ENCODE assay signal across 7 mouse cellular contexts in genomic region chr14:30671986-30672312, GRCm38 (mm10). TPM values are rescaled to one million over a fixed set of nuclear protein-coding genes. Genes with fewer than 3 reads are reported as not detected.
DNase-seq lines count a peak whose midpoint lies in the region; ATAC-seq lines count a peak whose summit lies in the region.

No protein-coding gene starts in this region.

- WGBS in embryonic facial prominence, embryonic 10.5 days: 11% methylated on average over 3 of the region's 3 CpGs
- 10% methylated on average over 3 of the region's 3 CpGs for WGBS in limb, embryonic 11.5 days
- WGBS in midbrain, embryonic 14.5 days: 8% methylated on average over 3 of the region's 3 CpGs

- H3K4me3 ChIP-seq in embryonic facial prominence, embryonic 10.5 days: no peak overlapping the region
- no peak overlapping the region for H3K4me3 ChIP-seq in limb, embryonic 11.5 days (ENCODE audit: low read depth, low read length)
- no peak overlapping the region for H3K4me3 ChIP-seq in midbrain, embryonic 14.5 days (replicated peaks; ENCODE audit: low read depth, low read length)

- no peaks in the 10 kb centered on the region for H3K27me3 ChIP-seq in embryonic facial prominence, embryonic 10.5 days (replicated peaks; ENCODE audit: low read depth, poor library complexity, severe bottlenecking)
- no peaks in the 10 kb centered on the region for H3K27me3 ChIP-seq in limb, embryonic 11.5 days (ENCODE audit: control insufficient read depth, insufficient read depth, low read length)
- no peaks in the 10 kb centered on the region for H3K27me3 ChIP-seq in midbrain, embryonic 14.5 days (ENCODE audit: control insufficient read depth, insufficient read depth, low read length)

- H3K27ac ChIP-seq in embryonic facial prominence, embryonic 10.5 days (replicated peaks): no peak overlapping the region
- H3K27ac ChIP-seq in limb, embryonic 11.5 days (replicated peaks; ENCODE audit: low read depth, low read length): no peak overlapping the region
- no peak overlapping the region for H3K27ac ChIP-seq in midbrain, embryonic 14.5 days (replicated peaks; ENCODE audit: low read depth, low read length)

- no peak overlapping the region for H3K4me2 ChIP-seq in limb, embryonic 11.5 days (ENCODE audit: low read depth, severe bottlenecking)
- no peak overlapping the region for H3K4me2 ChIP-seq in midbrain, embryonic 14.5 days (ENCODE audit: low read length)

- peak; percentile 86 for ATAC-seq in limb, embryonic 11.5 days (ENCODE audit: insufficient number of reproducible peaks, low FRiP score, low TSS enrichment, low read depth)
- ATAC-seq in midbrain, embryonic 14.5 days (ENCODE audit: low FRiP score, low TSS enrichment): peak; percentile 37

- no peaks in the 10 kb centered on the region for H3K9me3 ChIP-seq in embryonic facial prominence, embryonic 10.5 days
- no peaks in the 10 kb centered on the region for H3K9me3 ChIP-seq in limb, embryonic 11.5 days (ENCODE audit: control insufficient read depth, low read length)
- no peaks in the 10 kb centered on the region for H3K9me3 ChIP-seq in midbrain, embryonic 14.5 days (ENCODE audit: control insufficient read depth, low read length)

- H3K9ac ChIP-seq in limb, embryonic 11.5 days (ENCODE audit: low read length): no peak overlapping the region
- H3K9ac ChIP-seq in midbrain, embryonic 14.5 days (replicated peaks; ENCODE audit: low read length): no peak overlapping the region

- H3K4me1 ChIP-seq in embryonic facial prominence, embryonic 10.5 days: no peaks in the 10 kb centered on the region
- H3K4me1 ChIP-seq in limb, embryonic 11.5 days (ENCODE audit: control insufficient read depth, insufficient read depth, low read length): no peaks in the 10 kb centered on the region
- no peaks in the 10 kb centered on the region for H3K4me1 ChIP-seq in midbrain, embryonic 14.5 days (ENCODE audit: control insufficient read depth, insufficient read depth, low read length)

- peak; percentile 92 for DNase-seq in adrenal gland, postnatal 10 days
- DNase-seq in embryonic facial prominence, embryonic 10.5 days (ENCODE audit: low spot score): peak; percentile 86
- DNase-seq in heart, adult 11 months: peak; percentile 97
- DNase-seq in kidney, adult 18-20 months: peak; percentile 89
- peak; percentile 92 for DNase-seq in limb, embryonic 11.5 days (ENCODE audit: low spot score)
- peak; percentile 93 for DNase-seq in midbrain, embryonic 14.5 days
- DNase-seq in spleen, adult 18-20 months: peak; percentile 76 to 88

- H3K36me3 ChIP-seq in embryonic facial prominence, embryonic 10.5 days (replicated peaks): peaks cover 88% of the 10 kb centered on the region
- peaks cover 4% of the 10 kb centered on the region; the same call in 1 of the 2 replicates for H3K36me3 ChIP-seq in limb, embryonic 11.5 days (ENCODE audit: control insufficient read depth, insufficient read depth, low read length)
- peaks cover 54% of the 10 kb centered on the region for H3K36me3 ChIP-seq in midbrain, embryonic 14.5 days (ENCODE audit: control insufficient read depth, insufficient read depth, low read length)

RNA-seq across cellular contexts. Expression of gene Rft1, which starts 17.8 kb away (rescaled TPM):
- 10 to 100 TPM; 21.2 to 24.2 TPM for total RNA-seq in adrenal gland, postnatal 10 days (2021)
- polyA plus RNA-seq in embryonic facial prominence, embryonic 10.5 days (2016; fragmentation: Nextera tagmentation; extraction: Ambion mirVana): 15.5 and 15.7 TPM in 2 replicates
- 17.5 and 19.0 TPM in 2 replicates for polyA plus RNA-seq in limb, embryonic 11.5 days (2014; fragmentation: Nextera tagmentation; extraction: Ambion mirVana)
- 7.7 and 10.3 TPM in 2 replicates for polyA plus RNA-seq in midbrain, embryonic 14.5 days (2014; fragmentation: Nextera tagmentation; extraction: Ambion mirVana)

RNA-seq across cellular contexts. Expression of gene Sfmbt1, which starts 42.7 kb away (rescaled TPM):
- total RNA-seq in adrenal gland, postnatal 10 days (2021): 10 to 100 TPM; 24.9 to 25.5 TPM
- polyA plus RNA-seq in embryonic facial prominence, embryonic 10.5 days (2016; fragmentation: Nextera tagmentation; extraction: Ambion mirVana): 17.0 and 18.5 TPM in 2 replicates
- 19.8 and 19.9 TPM in 2 replicates for polyA plus RNA-seq in limb, embryonic 11.5 days (2014; fragmentation: Nextera tagmentation; extraction: Ambion mirVana)
- polyA plus RNA-seq in midbrain, embryonic 14.5 days (2014; fragmentation: Nextera tagmentation; extraction: Ambion mirVana): 17.0 and 20.9 TPM in 2 replicates

RNA-seq across cellular contexts. Expression of gene Prkcd, which starts 45.9 kb away (rescaled TPM):
- total RNA-seq in adrenal gland, postnatal 10 days (2021): 100 to 1,000 TPM in 1 of 2 experiments, 10 to 100 TPM in 1; 80.9 to 129 TPM
- polyA plus RNA-seq in embryonic facial prominence, embryonic 10.5 days (2016; fragmentation: Nextera tagmentation; extraction: Ambion mirVana): 31.6 and 37.3 TPM in 2 replicates
- 35.7 and 36.8 TPM in 2 replicates for polyA plus RNA-seq in limb, embryonic 11.5 days (2014; fragmentation: Nextera tagmentation; extraction: Ambion mirVana)
- 10.6 and 12.8 TPM in 2 replicates for polyA plus RNA-seq in midbrain, embryonic 14.5 days (2014; fragmentation: Nextera tagmentation; extraction: Ambion mirVana)
